ENCODE assay signal across 9 mouse cellular contexts in genomic region chr11:54998284-54998683, GRCm38 (mm10). TPM values are rescaled to one million over a fixed set of nuclear protein-coding genes. Genes with fewer than 3 reads are reported as not detected.
A peak's percentile ranks its signal among the peaks of the same experiment; 100 is the strongest.
DNase-seq lines count a peak whose midpoint lies in the region; ATAC-seq and TF ChIP-seq lines count a peak whose summit lies in the region.
"Had no signal": no experiment of that assay in that cellular context is flagged by ENCODE, and none has a peak within 500 bp of the region (broad histone marks: within the 10 kb centered on the region; RNA-seq: fewer than 3 reads in every experiment).

No protein-coding gene starts in this region.

- no peak overlapping the region for H3K9ac ChIP-seq in intestine, embryonic 15.5 days
- no peak overlapping the region for H3K9ac ChIP-seq in midbrain, embryonic 13.5 days (replicated peaks)
- H3K9ac ChIP-seq: stomach, embryonic 15.5 days had no signal

- intact Hi-C loops in left cerebral cortex, postnatal 4 days (cut with DNase I) = loop anchor here (5.0 kb wide), 1 partner anchor 44 kb away; no protein-coding TSS in a partner anchor

- H3K9me3 ChIP-seq in intestine, embryonic 15.5 days = no peaks in the 10 kb centered on the region
- H3K9me3 ChIP-seq in midbrain, embryonic 13.5 days = peaks cover 7% of the 10 kb centered on the region; the same call in 1 of the 2 replicates
- H3K9me3 ChIP-seq: stomach, embryonic 15.5 days had no signal

- no peaks in the 10 kb centered on the region for H3K4me1 ChIP-seq in cortical plate, adult 2 months (ENCODE audit: control insufficient read depth, insufficient read depth, low read length)
- H3K4me1 ChIP-seq in intestine, embryonic 15.5 days (replicated peaks) = no peaks in the 10 kb centered on the region
- H3K4me1 ChIP-seq in midbrain, embryonic 13.5 days (replicated peaks) = no peaks in the 10 kb centered on the region
- H3K4me1 ChIP-seq: stomach, embryonic 15.5 days had no signal

- H3K36me3 ChIP-seq in intestine, embryonic 15.5 days = peaks cover 50% of the 10 kb centered on the region
- H3K36me3 ChIP-seq in midbrain, embryonic 13.5 days = peaks cover 7% of the 10 kb centered on the region; the same call in 1 of the 2 replicates

- DNase-seq in left cerebral cortex, adult 11 months (ENCODE audit: low spot score) = peak; percentile 43
- DNase-seq in left cerebral cortex, adult 8-10 months (ENCODE audit: low spot score in 2 of 2) = no peak
- peak; percentile 70 for DNase-seq in left cerebral cortex, postnatal 4 days
- DNase-seq in spleen, adult 18-20 months = peak; percentile 59 to 61

- no peaks in the 10 kb centered on the region for H3K27me3 ChIP-seq in intestine, embryonic 15.5 days (replicated peaks)
- no peaks in the 10 kb centered on the region for H3K27me3 ChIP-seq in midbrain, embryonic 13.5 days
- H3K27me3 ChIP-seq: stomach, embryonic 15.5 days had no signal

- H3K4me3 ChIP-seq in cortical plate, adult 2 months (ENCODE audit: insufficient read depth, low read length) = no peak overlapping the region
- no peak overlapping the region for H3K4me3 ChIP-seq in intestine, embryonic 15.5 days (replicated peaks)
- no peak overlapping the region for H3K4me3 ChIP-seq in midbrain, embryonic 13.5 days (replicated peaks)
- H3K4me3 ChIP-seq: stomach, embryonic 15.5 days had no signal

- WGBS in intestine, embryonic 15.5 days = 4% methylated on average over 12 of the region's 12 CpGs
- WGBS in midbrain, embryonic 13.5 days = 4% methylated on average over 12 of the region's 12 CpGs

- no peak overlapping the region for H3K27ac ChIP-seq in cortical plate, adult 2 months (ENCODE audit: insufficient read depth, low read length)
- H3K27ac ChIP-seq in intestine, embryonic 15.5 days = no peak overlapping the region
- no peak overlapping the region for H3K27ac ChIP-seq in midbrain, embryonic 13.5 days
- H3K27ac ChIP-seq: stomach, embryonic 15.5 days had no signal

- H3K4me2 ChIP-seq in intestine, embryonic 15.5 days (replicated peaks) = no peak overlapping the region
- no peak overlapping the region for H3K4me2 ChIP-seq in midbrain, embryonic 13.5 days (replicated peaks)
- H3K4me2 ChIP-seq: stomach, embryonic 15.5 days had no signal

- peak; percentile 76 for TF ChIP-seq CTCF in cortical plate, adult 2 months (IDR thresholded peaks at IDR 0.05; ENCODE audit: extremely low read depth, insufficient read depth, low read length)

- TF ChIP-seq POLR2A in cortical plate, adult 2 months (IDR thresholded peaks at IDR 0.05; ENCODE audit: extremely low read depth, insufficient read depth, low read length) = no peak

- peak; percentile 99 for ATAC-seq in granulocyte monocyte progenitor cell, adult 5-6 weeks (replicated peaks; ENCODE audit: poor library complexity, severe bottlenecking)
- ATAC-seq in intestine, embryonic 15.5 days = peak; percentile 75
- peak; percentile 85 for ATAC-seq in midbrain, embryonic 13.5 days

RNA-seq across cellular contexts. Expression of gene Anxa6, which starts 35.0 kb away (rescaled TPM):
- total RNA-seq in left cerebral cortex, adult 8-10 months (2022) = 10 to 100 TPM; 81.9 to 92.8 (median 85.4) TPM
- 89.3 and 93.8 TPM in 2 replicates for polyA plus RNA-seq in cortical plate, adult 2 months (2012; rRNA removed)
- total RNA-seq in granulocyte monocyte progenitor cell, adult 5-6 weeks (2014; fragmentation: Nextera tagmentation) = 61.0 and 65.6 TPM in 2 replicates
- 70.8 and 77.7 TPM in 2 replicates for total RNA-seq in granulocyte monocyte progenitor cell, adult 5-6 weeks (2017)
- 261 and 262 TPM in 2 replicates for polyA plus RNA-seq in intestine, embryonic 15.5 days (2015; fragmentation: Nextera tagmentation; extraction: Ambion mirVana)
- 10 to 100 TPM; 70.0 to 70.2 TPM for total RNA-seq in left cerebral cortex, postnatal 4 days (2021)
- polyA plus RNA-seq in midbrain, embryonic 13.5 days (2015; fragmentation: Nextera tagmentation; extraction: Ambion mirVana) = 30.7 and 36.5 TPM in 2 replicates

RNA-seq across cellular contexts. Expression of gene Tnip1, which starts 35.6 kb away (rescaled TPM):
- total RNA-seq in left cerebral cortex, adult 8-10 months (2022) = 10 to 100 TPM; 33.0 to 36.3 (median 34.9) TPM
- polyA plus RNA-seq in cortical plate, adult 2 months (2012; rRNA removed) = 22.7 and 25.3 TPM in 2 replicates
- total RNA-seq in granulocyte monocyte progenitor cell, adult 5-6 weeks (2014; fragmentation: Nextera tagmentation) = 27.7 and 48.9 TPM in 2 replicates
- total RNA-seq in granulocyte monocyte progenitor cell, adult 5-6 weeks (2017) = 25.3 and 28.0 TPM in 2 replicates
- polyA plus RNA-seq in intestine, embryonic 15.5 days (2015; fragmentation: Nextera tagmentation; extraction: Ambion mirVana) = 22.7 and 24.5 TPM in 2 replicates
- total RNA-seq in left cerebral cortex, postnatal 4 days (2021) = 10 to 100 TPM; 22.8 to 24.9 TPM
- 13.4 and 14.4 TPM in 2 replicates for polyA plus RNA-seq in midbrain, embryonic 13.5 days (2015; fragmentation: Nextera tagmentation; extraction: Ambion mirVana)

Comparison
In these comparisons a context has a peak if more than half of its experiments do, and no peak if none do; other contexts are left out.
1. DNase-seq: peak in left cerebral cortex, adult 11 months (single experiment), left cerebral cortex, postnatal 4 days (single experiment) and spleen, adult 18-20 months (2 of 2); none in left cerebral cortex, adult 8-10 months (0 of 2).
2. Peak in every context shown above with its lines, with median percentiles within 50 percentile points of each other: ATAC-seq.